Mouse (Mus musculus): Measurements from ENCODE around the gene Bmper. TPM values are rescaled to one million over a fixed set of nuclear protein-coding genes. Genes with fewer than 3 reads are reported as not detected.

Bmper gene
- polyA plus RNA-seq, 2 experiments = 0.16 to 0.18 TPM

DNA sequence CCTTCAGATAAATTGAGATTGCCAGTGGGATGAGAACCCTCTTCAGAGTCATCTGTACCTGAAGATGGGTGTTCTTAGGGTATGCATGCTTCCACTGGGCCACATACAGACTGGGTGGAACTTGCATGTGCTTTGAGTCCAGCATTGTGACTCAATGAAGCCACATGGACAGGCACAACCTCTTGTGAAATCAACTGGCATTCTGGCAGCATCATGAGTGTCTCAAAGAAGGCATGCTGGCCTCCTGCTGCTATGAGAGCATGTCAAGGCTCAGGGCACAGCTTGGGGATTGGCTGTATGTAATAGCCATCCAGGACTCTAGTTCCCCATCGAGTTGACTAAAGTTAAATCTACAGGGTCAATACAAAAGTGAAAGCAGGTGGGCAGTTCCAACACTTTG, 200.9 kb downstream of the Bmper start:
- no peaks in the 10 kb centered on the region for H3K4me1 ChIP-seq (replicated peaks; ENCODE audit: control insufficient read depth in 2 of 2, insufficient read depth in 2 of 2, low read length in 1 of 2)
- 39% methylated on average over 1 of the region's 1 CpGs for WGBS (ENCODE audit: insufficient replicate concordance)
- H3K27ac ChIP-seq = no peak overlapping the region
- TF ChIP-seq CTCF (IDR thresholded peaks at IDR 0.05; ENCODE audit: low read depth) (no peak), EP300 (IDR thresholded peaks at IDR 0.05; ENCODE audit: low read depth) (no peak)
- H3K36me3 ChIP-seq (replicated peaks; ENCODE audit: control insufficient read depth, insufficient read depth, low read depth) = no peaks in the 10 kb centered on the region
- no peak overlapping the region for H3K4me2 ChIP-seq (ENCODE audit: low read depth)
- H3K4me3 ChIP-seq (ENCODE audit: insufficient read depth in 1 of 2, low read depth in 2 of 2, low read length in 2 of 2) = no peak overlapping the region
- DNase-seq (ENCODE audit: low read depth in 3 of 3, low spot score in 3 of 3) (no peak), ATAC-seq (ENCODE audit: insufficient read depth) (no peak)
- H3K9ac ChIP-seq (replicated peaks) = no peak overlapping the region
- no peaks in the 10 kb centered on the region for H3K9me3 ChIP-seq (ENCODE audit: control insufficient read depth, low read length)
- no peaks in the 10 kb centered on the region for H3K27me3 ChIP-seq (ENCODE audit: control insufficient read depth, insufficient read depth, low read length)

- 75% methylated on average over 2 of the region's 2 CpGs for WGBS (ENCODE audit: insufficient replicate concordance)
- Histone ChIP-seq H3K4me3 (ENCODE audit: insufficient read depth in 1 of 2, low read depth in 2 of 2, low read length in 2 of 2) (no peak overlapping the region), H3K36me3 (replicated peaks; ENCODE audit: control insufficient read depth, insufficient read depth, low read depth) (no peaks in the 10 kb centered on the region), H3K9ac (replicated peaks) (no peak overlapping the region), H3K4me2 (ENCODE audit: low read depth) (no peak overlapping the region), H3K27ac (no peak overlapping the region), H3K9me3 (ENCODE audit: control insufficient read depth, low read length) (no peaks in the 10 kb centered on the region), H3K4me1 (replicated peaks; ENCODE audit: control insufficient read depth in 2 of 2, insufficient read depth in 2 of 2, low read length in 1 of 2) (no peaks in the 10 kb centered on the region), H3K27me3 (ENCODE audit: control insufficient read depth, insufficient read depth, low read length) (no peaks in the 10 kb centered on the region)
- ATAC-seq (ENCODE audit: insufficient read depth) (no peak), DNase-seq (ENCODE audit: low read depth in 3 of 3, low spot score in 3 of 3) (no peak)
- no peak for TF ChIP-seq CTCF (IDR thresholded peaks at IDR 0.05; ENCODE audit: low read depth)
- no peak for TF ChIP-seq EP300 (IDR thresholded peaks at IDR 0.05; ENCODE audit: low read depth)
Observed at GRCm38 (mm10) chr9:23432631-23433030, 209.8 kb downstream of the Bmper start.

- TF ChIP-seq EP300 (IDR thresholded peaks at IDR 0.05; ENCODE audit: low read depth) = no peak
- TF ChIP-seq CTCF (IDR thresholded peaks at IDR 0.05; ENCODE audit: low read depth) = no peak
- H3K4me1 ChIP-seq (replicated peaks; ENCODE audit: control insufficient read depth in 2 of 2, insufficient read depth in 2 of 2, low read length in 1 of 2) = no peaks in the 10 kb centered on the region
- H3K9ac ChIP-seq (replicated peaks) = no peak overlapping the region
- no peak overlapping the region for H3K27ac ChIP-seq
- H3K4me2 ChIP-seq (ENCODE audit: low read depth) = no peak overlapping the region
- DNase-seq (ENCODE audit: low read depth in 3 of 3, low spot score in 3 of 3) (no peak), ATAC-seq (ENCODE audit: insufficient read depth) (no peak)
- 44% methylated on average over 3 of the region's 3 CpGs for WGBS (ENCODE audit: insufficient replicate concordance)
- H3K36me3 ChIP-seq (replicated peaks; ENCODE audit: control insufficient read depth, insufficient read depth, low read depth) = no peaks in the 10 kb centered on the region
- H3K9me3 ChIP-seq (ENCODE audit: control insufficient read depth, low read length) = no peaks in the 10 kb centered on the region
- H3K27me3 ChIP-seq (ENCODE audit: control insufficient read depth, insufficient read depth, low read length) = no peaks in the 10 kb centered on the region
- H3K4me3 ChIP-seq (ENCODE audit: insufficient read depth in 1 of 2, low read depth in 2 of 2, low read length in 2 of 2) = no peak overlapping the region
Observed at GRCm38 (mm10) chr9:23433238-23433637, 210.4 kb downstream of the Bmper start.

DNA sequence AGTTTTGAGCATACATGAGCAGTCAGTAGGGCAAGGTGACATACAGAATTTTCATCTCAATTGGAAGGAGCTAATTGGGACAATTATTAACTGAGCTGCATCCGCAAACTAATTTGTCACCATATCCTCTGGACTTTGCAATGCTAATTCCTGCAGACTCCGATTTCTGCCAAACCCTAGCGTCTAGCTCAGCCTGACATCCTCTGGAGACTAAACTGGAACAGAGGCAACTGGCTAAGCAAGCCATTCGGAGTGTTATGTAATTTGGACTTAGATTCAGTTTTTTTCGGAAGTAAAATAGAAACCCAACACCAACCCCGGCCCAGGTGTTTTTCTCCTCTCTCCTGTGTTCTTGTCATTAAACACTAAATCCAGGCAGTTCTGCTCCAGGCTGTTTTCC, 213.9 kb downstream of the Bmper start:
- DNase-seq (ENCODE audit: low read depth in 3 of 3, low spot score in 3 of 3) (no peak), ATAC-seq (ENCODE audit: insufficient read depth) (no peak)
- TF ChIP-seq EP300 (IDR thresholded peaks at IDR 0.05; ENCODE audit: low read depth) (no peak), CTCF (IDR thresholded peaks at IDR 0.05; ENCODE audit: low read depth) (no peak)
- H3K4me3 ChIP-seq (ENCODE audit: insufficient read depth in 1 of 2, low read depth in 2 of 2, low read length in 2 of 2) = no peak overlapping the region
- no peak overlapping the region for H3K27ac ChIP-seq
- H3K9me3 ChIP-seq (ENCODE audit: control insufficient read depth, low read length) = no peaks in the 10 kb centered on the region
- no peaks in the 10 kb centered on the region for H3K36me3 ChIP-seq (replicated peaks; ENCODE audit: control insufficient read depth, insufficient read depth, low read depth)
- H3K9ac ChIP-seq (replicated peaks) = no peak overlapping the region
- no peaks in the 10 kb centered on the region for H3K27me3 ChIP-seq (ENCODE audit: control insufficient read depth, insufficient read depth, low read length)
- no peaks in the 10 kb centered on the region for H3K4me1 ChIP-seq (replicated peaks; ENCODE audit: control insufficient read depth in 2 of 2, insufficient read depth in 2 of 2, low read length in 1 of 2)
- WGBS (ENCODE audit: insufficient replicate concordance) = 67% methylated on average over 6 of the region's 6 CpGs
- no peak overlapping the region for H3K4me2 ChIP-seq (ENCODE audit: low read depth)

GRCm38 (mm10) chr9:23438662-23439061, 215.8 kb downstream of the Bmper start:
- no peak overlapping the region for H3K4me2 ChIP-seq (ENCODE audit: low read depth)
- H3K9me3 ChIP-seq (ENCODE audit: control insufficient read depth, low read length) = no peaks in the 10 kb centered on the region
- H3K9ac ChIP-seq (replicated peaks) = no peak overlapping the region
- H3K27ac ChIP-seq = no peak overlapping the region
- no peak for TF ChIP-seq CTCF (IDR thresholded peaks at IDR 0.05; ENCODE audit: low read depth)
- no peak for TF ChIP-seq EP300 (IDR thresholded peaks at IDR 0.05; ENCODE audit: low read depth)
- H3K36me3 ChIP-seq (replicated peaks; ENCODE audit: control insufficient read depth, insufficient read depth, low read depth) = no peaks in the 10 kb centered on the region
- DNase-seq (ENCODE audit: low read depth in 3 of 3, low spot score in 3 of 3) (no peak), ATAC-seq (ENCODE audit: insufficient read depth) (no peak)
- H3K4me3 ChIP-seq (ENCODE audit: insufficient read depth in 1 of 2, low read depth in 2 of 2, low read length in 2 of 2) = no peak overlapping the region
- no peaks in the 10 kb centered on the region for H3K4me1 ChIP-seq (replicated peaks; ENCODE audit: control insufficient read depth in 2 of 2, insufficient read depth in 2 of 2, low read length in 1 of 2)
- WGBS (ENCODE audit: insufficient replicate concordance) = 71% methylated on average over 9 of the region's 9 CpGs
- H3K27me3 ChIP-seq (ENCODE audit: control insufficient read depth, insufficient read depth, low read length) = no peaks in the 10 kb centered on the region
